Mouse (Mus musculus) bone marrow macrophage, adult 2 months (primary cell): ENCODE measurements around the gene Adra1d.

Experiments
- CTCF ChIP-seq: IDR thresholded peaks from 2 replicates; pipeline ENCODE4 v1.5.1; 2012; ENCODE audit warnings: low read depth, mild to moderate bottlenecking, low read length, moderate library complexity
- POLR2A ChIP-seq: IDR thresholded peaks from 2 replicates; pipeline ENCODE4 v1.6.1; 2012; ENCODE audit warnings: mild to moderate bottlenecking, low read depth, low read length, borderline replicate concordance

- TF ChIP-seq POLR2A (no peak), CTCF (no peak)
Measured at GRCm38 (mm10) chr2:131508501-131508900, 53.6 kb downstream of the Adra1d start.
